Mouse (Mus musculus) kidney, adult 2 months (tissue): Measurements from ENCODE around the gene Rfx4. TPM values are rescaled to one million over a fixed set of nuclear protein-coding genes. Genes with fewer than 3 reads are reported as not detected.
A peak's percentile ranks its signal among the peaks of the same experiment; 100 is the strongest.

Experiments used
- DNase-seq: peaks from one replicate; pipeline ENCODE4 v3.0.0; 2021
- H3K27ac ChIP-seq: fragments of 200-500 bp; 2 replicates; pipeline ENCODE4 v1.5.1; 2012; ENCODE audit warnings: low read depth, low read length, control low read depth, inconsistent platforms; ENCODE audit not compliant: insufficient read depth
- H3K27me3 ChIP-seq: fragments of 200-500 bp; replicated peaks from 2 replicates; pipeline ENCODE4 v1.6.1; 2012; ENCODE audit warnings: mild to moderate bottlenecking, moderate library complexity, low read length, inconsistent platforms; ENCODE audit not compliant: control insufficient read depth, insufficient read depth
- H3K36me3 ChIP-seq: fragments of 200-500 bp; 2 replicates; pipeline ENCODE4 v1.6.1; 2012; ENCODE audit warnings: mild to moderate bottlenecking, moderate library complexity, low read length, inconsistent platforms; ENCODE audit not compliant: control insufficient read depth, insufficient read depth
- H3K4me1 ChIP-seq: fragments of 200-500 bp; 2 replicates; pipeline ENCODE4 v1.6.1; 2011; ENCODE audit warnings: low read length; ENCODE audit not compliant: control insufficient read depth, insufficient read depth
- H3K4me3 ChIP-seq: fragments of 200-500 bp; 2 replicates; pipeline ENCODE4 v1.5.1; 2011; ENCODE audit warnings: mild to moderate bottlenecking, low read depth, low read length, control low read depth; ENCODE audit not compliant: insufficient read depth
- CTCF ChIP-seq: fragments of 200-500 bp; conservative IDR thresholded peaks from 2 replicates; pipeline ENCODE4 v1.5.1; 2011; ENCODE audit warnings: low read depth, mild to moderate bottlenecking, control low read depth, low read length, moderate library complexity, mixed read lengths; ENCODE audit not compliant: insufficient read depth, insufficient read length
- POLR2A ChIP-seq: fragments of 200-500 bp; IDR thresholded peaks from one replicate; pipeline ENCODE4 v1.6.1; 2011; ENCODE audit warnings: low read depth, low read length, control low read depth
- WGBS: fragments of 180-500 bp; shearing (Covaris S2); methylation state at CpG from one replicate; pipeline ENCODE4 v1.1.7; 2018; 5-methylcytosine and 5-hydroxymethylcytosine counted together
- polyA plus RNA-seq: library from polyadenylated mRNA; depleted of rRNA; stranded (reverse); fragments of >200 nt; gene quantifications from 2 replicates; pipeline ENCODE4 v1.2.3, GENCODE M21; 2012

Gene Rfx4
- polyA plus RNA-seq, 1 experiment, result 0.23 TPM

DNA sequence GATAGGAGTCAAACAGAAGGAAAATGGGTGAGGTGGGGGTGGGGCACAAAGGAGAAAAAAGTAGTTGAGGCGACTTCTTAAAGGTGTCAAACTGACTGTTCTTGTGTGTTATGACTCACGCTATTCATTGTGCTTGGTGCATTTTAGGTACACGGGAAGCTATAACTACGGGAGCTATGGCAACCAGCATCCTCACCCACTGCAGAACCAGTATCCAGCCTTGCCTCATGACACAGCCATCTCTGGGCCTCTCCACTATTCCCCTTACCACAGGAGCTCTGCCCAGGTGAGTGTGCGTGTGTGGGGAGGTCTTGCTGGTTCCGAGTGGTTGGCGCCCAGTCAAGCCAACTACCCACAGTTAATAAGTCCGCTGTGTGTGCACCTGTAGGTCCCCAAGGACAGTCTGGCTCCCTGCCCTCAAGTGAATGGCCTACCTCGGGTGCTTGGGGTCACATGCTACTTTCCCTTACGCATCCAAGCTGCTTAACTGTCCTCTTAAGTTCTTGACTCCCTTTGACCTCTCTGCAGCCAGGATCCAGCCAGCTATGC lies 140.0 kb downstream of the Rfx4 start:
- H3K27ac ChIP-seq, result no peak overlapping the region
- 74% methylated on average over 10 of the region's 10 CpGs for WGBS
- H3K4me1 ChIP-seq, result peaks cover 4% of the 10 kb centered on the region; the same call in 1 of the 2 replicates
- H3K4me3 ChIP-seq, result no peak overlapping the region
- DNase-seq, result no peak
- no peak for TF ChIP-seq CTCF
- TF ChIP-seq POLR2A, result no peak
- no peaks in the 10 kb centered on the region for H3K27me3 ChIP-seq
- no peaks in the 10 kb centered on the region for H3K36me3 ChIP-seq

- no peak for TF ChIP-seq POLR2A
- TF ChIP-seq CTCF, result no peak
- peaks cover 4% of the 10 kb centered on the region; the same call in 1 of the 2 replicates for H3K4me1 ChIP-seq
- peak; percentile 18 for DNase-seq
- no peak overlapping the region for H3K27ac ChIP-seq
- H3K4me3 ChIP-seq, result no peak overlapping the region
- WGBS, result 67% methylated on average over 9 of the region's 9 CpGs
- H3K27me3 ChIP-seq, result no peaks in the 10 kb centered on the region
- H3K36me3 ChIP-seq, result no peaks in the 10 kb centered on the region
Measured at GRCm38 (mm10) chr10:84896941-84897930, 141.4 kb downstream of the Rfx4 start.

DNA sequence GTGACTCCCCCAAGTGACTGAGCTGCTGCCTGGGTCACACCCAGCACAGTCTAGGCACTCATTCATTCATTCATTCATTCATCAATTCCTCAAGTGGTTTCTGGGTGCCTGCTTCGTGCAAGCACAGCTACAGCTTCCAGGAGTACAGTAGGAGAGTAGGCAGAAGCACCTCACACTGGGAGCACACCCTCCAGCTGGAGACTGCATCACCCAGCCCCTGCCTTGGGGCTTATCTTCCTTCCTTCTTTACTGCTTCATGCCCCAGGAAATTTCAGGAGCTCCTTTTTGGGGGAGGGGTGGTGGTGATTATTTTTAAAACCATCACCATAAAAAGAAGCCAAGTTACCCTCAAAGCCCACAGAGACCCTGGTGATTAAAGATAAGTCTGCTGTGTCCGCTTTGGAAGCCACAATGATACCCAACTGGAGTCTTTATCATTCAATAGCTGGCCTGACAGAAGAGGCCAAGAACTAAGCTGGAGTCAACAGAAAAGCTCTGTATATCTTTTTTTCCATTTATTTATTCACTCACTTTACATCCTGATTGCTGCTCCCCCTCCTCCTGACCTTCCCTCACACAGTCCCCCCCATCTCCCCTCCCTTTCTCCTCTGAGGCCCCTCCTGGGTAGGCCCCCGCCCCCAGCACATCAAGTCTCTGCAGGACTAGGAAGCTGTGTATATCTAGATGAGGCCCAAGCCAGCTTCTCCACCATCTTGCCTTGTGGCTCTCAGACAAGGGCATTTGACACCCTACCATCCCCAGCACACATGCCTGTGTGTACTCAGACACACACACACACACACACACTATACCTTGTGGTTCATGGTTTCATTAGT lies 142.5 kb downstream of the Rfx4 start:
- TF ChIP-seq CTCF (no peak), POLR2A (no peak)
- H3K27ac ChIP-seq, result no peak overlapping the region
- DNase-seq, result no peak
- H3K4me3 ChIP-seq, result no peak overlapping the region
- 90% methylated on average over 3 of the region's 3 CpGs for WGBS
- H3K27me3 ChIP-seq, result no peaks in the 10 kb centered on the region
- H3K4me1 ChIP-seq, result peaks cover 4% of the 10 kb centered on the region; the same call in 1 of the 2 replicates
- no peaks in the 10 kb centered on the region for H3K36me3 ChIP-seq

- no peak for TF ChIP-seq CTCF
- TF ChIP-seq POLR2A, result no peak
- no peaks in the 10 kb centered on the region for H3K36me3 ChIP-seq
- 80% methylated on average over 5 of the region's 5 CpGs for WGBS
- no peak overlapping the region for H3K27ac ChIP-seq
- peaks cover 4% of the 10 kb centered on the region; the same call in 1 of the 2 replicates for H3K4me1 ChIP-seq
- no peak for DNase-seq
- H3K4me3 ChIP-seq, result no peak overlapping the region
- no peaks in the 10 kb centered on the region for H3K27me3 ChIP-seq
Measured at GRCm38 (mm10) chr10:84901676-84902075, 145.8 kb downstream of the Rfx4 start.

DNA sequence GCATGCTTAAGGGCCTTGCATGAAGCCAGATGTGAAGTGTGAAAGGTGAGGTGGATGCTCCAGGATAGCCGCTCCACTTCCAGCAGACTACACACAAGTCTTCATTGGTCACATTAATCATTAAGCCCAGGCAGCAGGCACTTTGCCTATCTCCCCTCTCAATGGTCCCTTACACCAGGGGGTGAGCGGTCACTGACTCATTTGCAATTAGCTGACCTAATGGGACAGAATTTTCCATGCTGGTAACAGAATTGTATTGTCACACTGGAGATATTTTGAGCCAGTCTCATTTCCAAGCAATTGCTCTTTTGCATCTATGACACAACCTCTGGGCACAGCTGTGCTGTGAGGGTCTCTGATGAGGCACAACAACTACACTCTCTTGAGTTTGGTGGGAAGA lies 146.4 kb downstream of the Rfx4 start:
- H3K4me1 ChIP-seq, result peaks cover under 1% of the 10 kb centered on the region; the same call in 1 of the 2 replicates
- WGBS, result 76% methylated on average over 2 of the region's 2 CpGs
- no peak for TF ChIP-seq POLR2A
- TF ChIP-seq CTCF, result no peak
- H3K27me3 ChIP-seq, result no peaks in the 10 kb centered on the region
- DNase-seq, result peak; percentile 28
- no peak overlapping the region for H3K4me3 ChIP-seq
- H3K36me3 ChIP-seq, result no peaks in the 10 kb centered on the region
- no peak overlapping the region for H3K27ac ChIP-seq

DNA sequence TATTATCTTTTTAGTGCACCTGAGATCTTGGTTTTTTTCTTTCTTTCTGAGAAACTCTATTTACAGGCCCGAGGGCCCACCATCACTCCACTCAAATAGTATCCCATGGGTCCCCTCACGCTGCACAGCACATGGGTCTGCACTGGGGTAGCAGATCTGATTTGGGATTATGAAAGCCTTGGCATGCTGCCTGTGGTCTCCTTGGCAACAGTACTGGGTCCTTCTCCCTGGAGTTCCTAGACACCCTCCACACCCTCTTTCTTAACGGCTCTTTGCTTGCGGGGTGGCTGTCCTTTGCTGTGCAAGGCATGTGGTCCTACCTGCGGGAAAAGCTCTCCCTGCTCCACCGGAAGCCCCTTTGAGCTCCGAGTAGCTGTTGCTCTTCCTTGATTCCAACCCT lies 147.4 kb downstream of the Rfx4 start:
- no peak for DNase-seq
- no peak for TF ChIP-seq POLR2A
- TF ChIP-seq CTCF, result no peak
- WGBS, result 45% methylated on average over 7 of the region's 7 CpGs
- Histone ChIP-seq H3K27ac (no peak overlapping the region), H3K36me3 (no peaks in the 10 kb centered on the region), H3K4me1 (no peaks in the 10 kb centered on the region), H3K27me3 (no peaks in the 10 kb centered on the region), H3K4me3 (no peak overlapping the region)
